In the genomic region with DNA sequence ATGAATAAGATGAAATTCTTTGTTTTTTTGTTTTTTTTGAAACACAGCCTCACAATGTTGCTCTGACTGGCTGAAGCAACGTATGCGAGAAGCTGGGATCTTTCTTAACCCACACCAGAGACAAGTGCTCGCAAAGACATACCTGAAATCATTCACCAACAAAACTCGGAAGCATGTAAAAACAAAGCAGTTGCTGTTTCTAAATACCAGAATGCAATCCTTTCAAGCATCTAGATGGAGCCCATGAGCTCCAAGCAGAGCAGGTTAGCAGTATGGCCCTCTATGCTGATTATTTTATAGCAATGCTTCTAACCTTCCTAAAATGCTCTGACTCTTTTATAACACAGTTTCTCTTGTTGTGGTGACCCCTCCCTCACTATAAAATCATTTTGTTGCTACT, we compare ENCODE assay signal across 8 mouse cellular contexts. TPM values are rescaled to one million over a fixed set of nuclear protein-coding genes. Genes with fewer than 3 reads are reported as not detected.
DNase-seq lines count a peak whose midpoint lies in the region; ATAC-seq and TF ChIP-seq lines count a peak whose summit lies in the region.

No protein-coding gene starts in this region.

- WGBS in forebrain, embryonic 11.5 days, result 23% methylated on average over 4 of the region's 4 CpGs
- 18% methylated on average over 4 of the region's 4 CpGs for WGBS in liver, embryonic 15.5 days (ENCODE audit: insufficient replicate concordance)

- H3K27ac ChIP-seq in gastrocnemius, adult 2 months, result peak overlapping the region; percentile 99
- H3K27ac ChIP-seq in forebrain, embryonic 11.5 days (ENCODE audit: low read depth, low read length), result peak overlapping the region; percentile 99; the same call in 1 of the 2 replicates
- H3K27ac ChIP-seq in liver, embryonic 15.5 days (replicated peaks), result peak overlapping the region; percentile 95

- H3K4me1 ChIP-seq in forebrain, embryonic 11.5 days (replicated peaks; ENCODE audit: control insufficient read depth, insufficient read depth, low read length), result peaks cover 4% of the 10 kb centered on the region; the same call in 1 of the 2 replicates
- H3K4me1 ChIP-seq in liver, embryonic 15.5 days (replicated peaks), result peaks cover 37% of the 10 kb centered on the region

- peaks cover 55% of the 10 kb centered on the region for H3K79me2 ChIP-seq in C2C12 (ENCODE audit: control insufficient read depth, insufficient read depth)

- TF ChIP-seq CTCF in gastrocnemius, adult 2 months (IDR thresholded peaks at IDR 0.05), result no peak
- TF ChIP-seq CTCF in C2C12 (IDR thresholded peaks at IDR 0.05; ENCODE audit: control insufficient read depth, insufficient read depth, insufficient read length), result no peak

- H3K36me3 ChIP-seq in C2C12 (ENCODE audit: control insufficient read depth, insufficient read depth), result peaks cover 21% of the 10 kb centered on the region
- H3K36me3 ChIP-seq in forebrain, embryonic 11.5 days (ENCODE audit: control insufficient read depth, insufficient read depth, low read length), result no peaks in the 10 kb centered on the region; the same call in 1 of the 2 replicates
- peaks cover 13% of the 10 kb centered on the region for H3K36me3 ChIP-seq in liver, embryonic 15.5 days (replicated peaks)

- H3ac ChIP-seq in C2C12 (ENCODE audit: control insufficient read depth, insufficient read length, low read depth), result peak overlapping the region; percentile 35

- H3K27me3 ChIP-seq in C2C12 (ENCODE audit: control insufficient read depth, insufficient read depth, insufficient read length), result no peaks in the 10 kb centered on the region
- H3K27me3 ChIP-seq in forebrain, embryonic 11.5 days (ENCODE audit: control insufficient read depth, insufficient read depth, low read length), result no peaks in the 10 kb centered on the region
- H3K27me3 ChIP-seq in liver, embryonic 15.5 days, result no peaks in the 10 kb centered on the region

- peak overlapping the region; percentile 94 for H3K9ac ChIP-seq in forebrain, embryonic 11.5 days (ENCODE audit: low read length)
- H3K9ac ChIP-seq in liver, embryonic 15.5 days, result peak overlapping the region; percentile 98

- H3K9me3 ChIP-seq in forebrain, embryonic 11.5 days (ENCODE audit: control insufficient read depth, low read length), result no peaks in the 10 kb centered on the region
- no peaks in the 10 kb centered on the region for H3K9me3 ChIP-seq in liver, embryonic 15.5 days (replicated peaks)

- no peak for ATAC-seq in forebrain, embryonic 11.5 days (replicated peaks; ENCODE audit: low FRiP score)
- no peak for ATAC-seq in liver, embryonic 15.5 days (ENCODE audit: insufficient read depth)

- H3K79me3 ChIP-seq in C2C12 (ENCODE audit: low read depth), result peaks cover 38% of the 10 kb centered on the region

- peak overlapping the region; percentile 81 for H3K4me3 ChIP-seq in gastrocnemius, adult 2 months
- peak overlapping the region; percentile 93 for H3K4me3 ChIP-seq in C2C12 (ENCODE audit: insufficient read depth, poor library complexity, severe bottlenecking)
- H3K4me3 ChIP-seq in forebrain, embryonic 11.5 days (ENCODE audit: low read depth, low read length), result peak overlapping the region; percentile 99
- H3K4me3 ChIP-seq in liver, embryonic 15.5 days (replicated peaks), result peak overlapping the region; percentile 99

- intact Hi-C loops in gastrocnemius, adult 2 months (cut with DNase I), result no loop called here
- intact Hi-C loops in gastrocnemius, postnatal 36 days (cut with DNase I), result no loop called here

- peak overlapping the region; percentile 62 for H3K4me2 ChIP-seq in forebrain, embryonic 11.5 days (ENCODE audit: low read depth, low read length, severe bottlenecking)
- H3K4me2 ChIP-seq in liver, embryonic 15.5 days, result peak overlapping the region; percentile 91

- DNase-seq in gastrocnemius, adult 2 months, result no peak
- DNase-seq in gastrocnemius, postnatal 36 days, result no peak
- no peak for DNase-seq in forebrain, embryonic 11.5 days (ENCODE audit: low spot score)
- no peak for DNase-seq in spleen, postnatal 14 days (ENCODE audit: low spot score in 2 of 2)
- no peak for DNase-seq in T-cell, adult 2 months (ENCODE audit: low spot score)
- no peak for DNase-seq in cerebellum, postnatal 25 days

TF ChIP-seq in C2C12, 6 proteins besides CTCF, POLR2A, EP300 and RAD21:
- TF ChIP-seq USF1 (IDR thresholded peaks at IDR 0.05; ENCODE audit: low read depth) (no peak), CEBPB (IDR thresholded peaks at IDR 0.05; ENCODE audit: low read depth) (no peak), MAX (IDR thresholded peaks at IDR 0.05) (no peak), FOSL1 (IDR thresholded peaks at IDR 0.05; ENCODE audit: insufficient read depth, low read length, poor library complexity, severe bottlenecking) (no peak), MYOD1 (IDR thresholded peaks at IDR 0.05; ENCODE audit: control insufficient read depth, insufficient read length, low read depth) (no peak), MYOG (IDR thresholded peaks at IDR 0.05; ENCODE audit: control insufficient read depth, extremely low read depth, insufficient read length) (no peak)

RNA-seq across cellular contexts. Expression of gene Ppp4r3a, which starts 0.7 kb away (rescaled TPM):
- total RNA-seq in gastrocnemius, adult 2 months (2021), result 10 to 100 TPM; 19.9 to 20.6 TPM
- total RNA-seq in gastrocnemius, postnatal 36 days (2021), result 10 to 100 TPM; 13.7 to 18.6 TPM
- polyA plus RNA-seq in C2C12 (2012; fragmentation: generic; extraction: Trizol), result 12.7 TPM
- 76.7 and 78.7 TPM in 2 replicates for polyA plus RNA-seq in forebrain, embryonic 11.5 days (2014; fragmentation: Nextera tagmentation; extraction: Ambion mirVana)
- 18.9 and 20.7 TPM in 2 replicates for polyA plus RNA-seq in liver, embryonic 15.5 days (2015; fragmentation: Nextera tagmentation; extraction: Ambion mirVana)

RNA-seq across cellular contexts. Expression of gene Ccdc88c, which starts 55.4 kb away (rescaled TPM):
- total RNA-seq in gastrocnemius, adult 2 months (2021), result 10 to 100 TPM; 28.4 to 34.7 TPM
- 10 to 100 TPM; 32.3 to 33.9 TPM for total RNA-seq in gastrocnemius, postnatal 36 days (2021)
- polyA plus RNA-seq in C2C12 (2012; fragmentation: generic; extraction: Trizol), result 6.1 TPM
- 22.5 and 27.7 TPM in 2 replicates for polyA plus RNA-seq in forebrain, embryonic 11.5 days (2014; fragmentation: Nextera tagmentation; extraction: Ambion mirVana)
- 5.5 TPM in 2 replicates for polyA plus RNA-seq in liver, embryonic 15.5 days (2015; fragmentation: Nextera tagmentation; extraction: Ambion mirVana)
